Mouse (Mus musculus) cortical plate, adult 2 months (tissue): Measurements from ENCODE around the gene Oaz2.

ENCODE experiments used
- CTCF ChIP-seq: fragments of 200-500 bp; IDR thresholded peaks from 2 replicates; pipeline ENCODE4 v1.5.1; 2011; ENCODE audit warnings: mild to moderate bottlenecking, control low read depth, low read length; ENCODE audit not compliant: insufficient read depth; ENCODE audit errors: extremely low read depth
- POLR2A ChIP-seq: fragments of 200-500 bp; IDR thresholded peaks from 2 replicates; pipeline ENCODE4 v1.6.1; 2011; ENCODE audit warnings: mild to moderate bottlenecking, low read length, control low read depth; ENCODE audit not compliant: insufficient read depth; ENCODE audit errors: extremely low read depth

GRCm38 (mm10) chr9:65703241-65703640 lies 35.4 kb downstream of the Oaz2 start:
- TF ChIP-seq POLR2A = no peak
- TF ChIP-seq CTCF = no peak
